Mouse (Mus musculus): ENCODE measurements around the gene Slc22a23.

DNA sequence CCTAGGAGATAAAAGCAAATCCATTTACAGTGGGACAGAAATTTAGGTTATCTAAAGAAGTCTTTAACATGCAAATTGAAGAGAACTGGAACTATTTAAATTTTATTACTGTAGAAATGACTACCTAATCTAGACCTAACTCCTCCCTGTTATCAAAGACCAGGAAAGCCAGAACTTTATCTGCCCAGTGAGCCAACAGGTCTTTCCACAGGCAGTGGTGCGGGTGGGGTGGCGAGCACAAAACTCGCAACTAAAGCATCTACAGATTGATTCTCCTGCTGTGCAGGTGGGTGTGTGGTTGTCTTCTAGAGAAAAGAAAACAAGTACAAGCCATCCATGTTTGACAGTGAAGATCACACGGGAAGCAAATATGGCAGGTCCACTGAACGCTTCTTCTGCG is 46.9 kb downstream of the Slc22a23 start:
- TF ChIP-seq ZNF384 (IDR thresholded peaks at IDR 0.05; ENCODE audit: low read depth, low read length), result no peak
- TF ChIP-seq CHD2 (IDR thresholded peaks at IDR 0.05; ENCODE audit: low read depth, low read length), result no peak
- no peak for TF ChIP-seq MAFK (IDR thresholded peaks at IDR 0.05; ENCODE audit: insufficient read depth, low read depth, low read length)
- TF ChIP-seq HCFC1 (IDR thresholded peaks at IDR 0.05; ENCODE audit: borderline replicate concordance, insufficient read depth, low read length), result no peak
- TF ChIP-seq ZC3H11A (IDR thresholded peaks at IDR 0.05; ENCODE audit: borderline replicate concordance, low read depth, low read length), result no peak

All from ES-E14 (cell line).